Mouse (Mus musculus) retina, postnatal 7 days (tissue): ENCODE data around the gene Olfr780.
"Not testable (repeated sequence)": the region's sequence is repeated elsewhere in the genome, so short reads cannot be mapped to it uniquely, and the experiment has no call there.

Experiments
- DNase-seq: peaks from one replicate; pipeline ENCODE4 v3.0.0-alpha.2; 2012; ENCODE audit warnings: low read depth, low spot score

The Olfr780 gene

DNA sequence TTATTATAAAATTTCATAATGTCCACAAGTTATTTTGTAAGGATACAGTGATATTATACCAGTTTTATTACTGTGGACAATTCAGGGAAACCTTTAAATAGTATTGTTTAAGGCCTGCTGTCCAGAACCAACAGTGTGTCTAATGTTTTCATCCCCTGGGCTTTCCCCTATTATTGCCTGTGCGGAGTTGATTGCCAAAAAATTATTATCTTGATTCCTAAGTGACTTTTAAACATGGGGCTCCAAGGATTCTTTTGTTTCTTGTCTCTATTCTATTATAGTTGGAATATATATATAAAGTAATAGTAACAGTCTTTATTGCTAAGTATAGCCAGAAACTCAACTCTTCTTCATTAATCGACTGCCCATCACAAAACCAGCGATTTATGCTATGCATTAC is at the start of gene Olfr780:
TSS of gene Olfr780 (plus strand) at position 301 of the 400 bp plus-strand sequence.
- no peak for DNase-seq

DNA sequence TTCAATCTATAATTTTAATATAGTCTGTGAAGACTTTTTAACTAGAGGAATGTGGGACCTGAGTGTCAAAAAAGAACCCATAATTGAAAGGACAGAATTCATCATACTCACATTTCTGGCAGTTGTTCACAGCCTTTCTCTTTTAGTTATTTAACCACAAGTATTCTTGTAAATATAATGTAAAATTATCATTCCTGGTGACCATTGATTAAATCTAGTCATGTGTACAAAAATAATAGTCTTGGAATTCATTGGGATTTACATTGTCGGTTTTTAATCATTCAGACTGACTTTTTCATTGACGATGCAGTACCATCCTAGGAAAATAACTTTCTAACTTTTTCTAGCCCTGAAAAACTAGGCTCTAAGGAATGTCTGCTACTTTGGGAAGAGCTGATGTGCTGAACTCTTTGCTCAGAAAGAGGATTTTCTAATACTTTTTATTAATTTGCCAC is 46.8 kb upstream of the Olfr780 start, which contains the start of gene Olfr777:
TSS of gene Olfr777 (minus strand) at position 405 of the 455 bp plus-strand sequence.
- DNase-seq, result no peak

DNA sequence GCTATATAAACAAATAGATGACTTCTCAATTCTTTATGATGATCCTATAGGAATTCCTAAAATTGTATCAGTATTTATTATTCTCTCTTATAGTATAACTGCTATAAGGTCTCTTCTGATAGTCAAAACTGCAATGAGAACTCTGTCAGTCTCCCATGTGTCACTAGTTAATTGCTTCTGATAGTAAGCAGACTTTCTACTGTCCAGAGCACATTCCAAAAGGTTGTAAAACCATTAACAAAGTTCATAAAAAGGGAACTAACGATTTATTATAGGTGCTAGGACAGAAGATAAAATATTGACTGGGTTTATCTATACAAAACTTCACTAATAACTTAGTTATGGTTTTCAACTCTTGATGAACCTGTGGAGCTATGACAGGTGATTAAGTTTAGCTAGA is 4.9 kb upstream of the Olfr780 start:
- DNase-seq, result not testable (repeated sequence)

DNA sequence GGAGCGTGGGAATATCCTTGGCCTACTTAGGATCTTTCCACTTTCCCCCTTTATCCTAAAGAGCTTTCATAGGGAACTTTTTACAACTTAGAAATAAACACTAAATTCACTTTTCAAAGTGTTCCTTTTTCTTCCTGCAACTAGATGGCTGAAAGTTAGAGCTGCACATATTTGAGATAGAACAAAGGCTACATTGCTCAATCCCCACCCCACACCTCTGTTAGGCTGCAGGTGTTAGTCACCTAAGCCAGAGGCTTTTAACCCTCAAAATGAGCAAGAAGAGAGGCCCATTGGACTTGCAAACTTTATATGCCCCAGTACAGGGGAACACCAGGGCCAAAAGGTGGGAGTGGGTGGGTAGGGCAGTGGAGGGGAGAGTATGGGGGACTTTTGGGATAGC is 4.4 kb upstream of the Olfr780 start:
- DNase-seq, result not testable (repeated sequence)

DNA sequence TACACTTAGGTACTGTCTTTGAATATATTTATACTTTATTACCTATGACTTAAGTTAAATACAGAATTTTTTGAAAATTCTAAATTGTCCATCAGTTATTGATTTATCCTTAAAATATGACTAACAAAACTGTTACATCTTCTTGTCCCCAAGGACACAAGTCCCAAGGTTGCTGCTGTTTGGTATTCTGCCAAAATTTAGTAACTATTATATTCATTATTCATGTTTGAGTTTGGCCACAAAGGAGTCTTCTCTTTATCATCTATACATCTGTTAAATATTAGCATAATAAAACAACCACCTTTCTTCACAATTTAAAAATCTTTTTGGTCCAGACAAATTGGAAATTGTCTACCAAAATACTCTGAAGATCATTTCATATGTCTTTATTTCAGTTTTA is 10.6 kb downstream of the Olfr780 start, which contains the start of gene Olfr781:
TSS of gene Olfr781 (plus strand) at position 301 of the 400 bp plus-strand sequence.
- DNase-seq, result no peak

DNA sequence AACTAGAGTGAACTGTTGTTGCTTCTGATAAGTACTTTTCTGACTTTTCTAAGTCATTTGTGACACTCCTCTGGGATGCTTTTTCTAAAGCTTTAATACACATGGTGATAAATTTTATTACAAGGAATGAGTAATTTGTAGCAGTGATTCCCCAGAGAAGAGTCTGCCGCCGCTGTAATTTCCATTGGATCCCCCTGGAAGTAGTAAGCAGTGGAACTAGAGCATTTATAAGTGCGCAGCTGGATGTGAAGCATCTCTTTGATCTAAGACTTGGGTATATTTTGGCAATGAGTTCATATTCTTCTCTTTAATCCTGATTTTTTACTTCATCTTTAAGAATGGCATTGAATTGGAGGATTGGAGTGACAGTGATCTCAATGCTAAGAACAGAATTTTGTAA is 30.6 kb downstream of the Olfr780 start, which contains the start of gene Olfr782:
TSS of gene Olfr782 (plus strand) at position 301 of the 400 bp plus-strand sequence.
- DNase-seq, result no peak

DNA sequence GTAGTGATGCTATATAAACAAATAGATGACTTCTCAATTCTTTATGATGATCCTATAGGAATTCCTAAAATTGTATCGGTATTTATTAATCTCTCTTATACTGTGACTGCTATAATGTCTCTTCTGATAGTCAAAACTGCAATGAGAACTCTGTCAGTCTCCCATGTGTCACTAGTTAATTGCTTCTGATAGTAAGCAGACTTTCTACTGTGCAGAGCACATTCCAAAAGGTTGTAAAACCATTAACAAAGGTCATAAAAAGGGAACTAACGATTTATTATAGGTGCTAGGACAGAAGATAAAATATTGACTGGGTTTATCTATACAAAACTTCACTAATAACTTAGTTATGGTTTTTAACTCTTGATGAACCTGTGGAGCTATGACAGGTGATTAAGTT is 34.6 kb downstream of the Olfr780 start:
- not testable (repeated sequence) for DNase-seq

DNA sequence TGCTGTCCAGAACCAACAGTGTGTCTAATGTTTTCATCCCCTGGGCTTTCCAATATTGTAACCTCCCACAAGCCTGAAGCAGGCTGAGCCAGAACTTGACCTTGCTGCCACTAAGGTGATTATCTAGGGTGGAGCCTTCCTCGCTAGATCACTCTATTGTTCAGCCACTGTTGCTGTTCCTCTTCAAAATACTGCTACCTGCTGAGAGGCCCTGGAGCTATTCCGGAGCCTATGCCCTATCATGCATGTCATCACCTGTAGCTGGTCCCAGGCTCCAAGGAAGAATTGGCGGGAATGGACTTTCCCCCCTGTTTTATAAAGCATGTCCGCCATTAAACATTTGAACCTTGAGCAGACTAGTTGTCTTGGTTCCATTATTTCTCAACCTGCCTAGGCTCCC is 38.6 kb downstream of the Olfr780 start:
- not testable (repeated sequence) for DNase-seq

DNA sequence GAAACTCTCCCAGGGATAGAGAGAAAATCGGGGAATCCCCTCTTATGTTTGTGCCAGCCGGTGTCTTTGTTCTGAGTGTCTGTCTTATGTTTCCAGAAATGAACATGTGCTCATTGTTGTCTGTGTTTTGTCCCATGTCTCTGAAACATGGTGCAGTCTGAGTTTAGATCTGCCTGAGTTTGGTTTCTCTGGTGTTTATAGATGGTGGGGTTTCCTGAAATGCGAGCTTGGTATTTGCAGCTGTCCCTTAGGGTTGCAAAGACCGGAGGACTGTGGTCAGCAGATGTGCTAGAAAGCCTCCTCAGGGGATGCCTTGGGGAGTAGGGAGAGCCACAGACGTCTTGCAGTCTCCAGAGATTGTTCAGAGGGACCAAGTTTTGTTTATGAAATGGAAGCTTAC is 39.4 kb downstream of the Olfr780 start:
- DNase-seq, result no peak
